Mouse (Mus musculus) stomach, postnatal 0 days (tissue): ENCODE measurements around the gene Batf2.

Experiments used
- CTCF ChIP-seq: IDR thresholded peaks from 2 replicates; pipeline ENCODE4 v1.5.1; 2016; ENCODE audit warnings: antibody characterized with exemption, low read depth, mild to moderate bottlenecking, moderate library complexity
- EP300 ChIP-seq: optimal IDR thresholded peaks from 2 replicates; pipeline ENCODE3; 2016; ENCODE audit warnings: antibody characterized with exemption

- no peak for TF ChIP-seq CTCF
- no peak for TF ChIP-seq EP300
Observed at GRCm38 (mm10) chr19:6157220-6157619, 16.4 kb downstream of the Batf2 start.
